Mouse (Mus musculus) stomach, postnatal 0 days (tissue): Measurements from ENCODE around the gene Nudt1. TPM values are rescaled to one million over a fixed set of nuclear protein-coding genes. Genes with fewer than 3 reads are reported as not detected.

Experiments used
- ATAC-seq: fragments of 200-750 bp; cut with Nextera tagmentation; 2 replicates; pipeline ENCODE4 v1.8.0; 2017; ENCODE audit not compliant: low FRiP score, low TSS enrichment
- DNase-seq: peaks from one replicate; pipeline ENCODE4 v3.0.0-alpha.2; 2016; ENCODE audit warnings: low spot score
- H3K27ac ChIP-seq: fragments of 300-500 bp; sonication (generic); replicated peaks from 2 replicates; pipeline ENCODE4 v1.5.1; 2014; ENCODE audit warnings: mild to moderate bottlenecking, control low read depth
- H3K27me3 ChIP-seq: fragments of 300-500 bp; sonication (generic); 2 replicates; pipeline ENCODE4 v1.6.1; 2014; ENCODE audit warnings: low read length; ENCODE audit not compliant: control insufficient read depth, insufficient read depth
- H3K36me3 ChIP-seq: fragments of 300-500 bp; sonication (generic); 2 replicates; pipeline ENCODE4 v1.6.1; 2014; ENCODE audit warnings: low read length, mixed read lengths; ENCODE audit not compliant: control insufficient read depth, insufficient read depth
- H3K4me1 ChIP-seq: fragments of 300-500 bp; sonication (generic); replicated peaks from 2 replicates; pipeline ENCODE4 v1.6.1; 2014; ENCODE audit warnings: antibody characterized with exemption; ENCODE audit not compliant: control insufficient read depth, insufficient read depth
- H3K4me2 ChIP-seq: fragments of 300-500 bp; sonication (generic); replicated peaks from 2 replicates; pipeline ENCODE4 v1.6.1; 2014; ENCODE audit warnings: low read depth, mild to moderate bottlenecking, control low read depth, moderate library complexity
- H3K4me3 ChIP-seq: fragments of 300-500 bp; sonication (generic); 2 replicates; pipeline ENCODE4 v1.5.1; 2014; ENCODE audit warnings: low read depth, low read length, control low read depth
- H3K9ac ChIP-seq: fragments of 300-500 bp; sonication (generic); 2 replicates; pipeline ENCODE4 v1.6.1; 2014; ENCODE audit warnings: mild to moderate bottlenecking, low read length, control low read depth, mixed read lengths
- H3K9me3 ChIP-seq: fragments of 300-500 bp; sonication (generic); 2 replicates; pipeline ENCODE4 v1.6.1; 2016; ENCODE audit warnings: low read length; ENCODE audit not compliant: control insufficient read depth
- CTCF ChIP-seq: IDR thresholded peaks from 2 replicates; pipeline ENCODE4 v1.5.1; 2016; ENCODE audit warnings: antibody characterized with exemption, low read depth, mild to moderate bottlenecking, moderate library complexity
- EP300 ChIP-seq: optimal IDR thresholded peaks from 2 replicates; pipeline ENCODE3; 2016; ENCODE audit warnings: antibody characterized with exemption
- WGBS: fragments of 180-500 bp; shearing (Covaris S2); extraction: QIAGEN DNeasy Blood & Tissue Kit; methylation state at CpG from one replicate; pipeline ENCODE4 v1.1.7; 2014; 5-methylcytosine and 5-hydroxymethylcytosine counted together
- polyA plus RNA-seq: library from polyadenylated mRNA; unstranded; fragments of >200 nt; fragmentation: Nextera tagmentation; extraction: Ambion mirVana; gene quantifications from 2 replicates; pipeline ENCODE4 v1.2.1, GENCODE M21; 2015

Gene Nudt1
- polyA plus RNA-seq, 1 experiment from 2014 or later: 25.3 TPM

DNA sequence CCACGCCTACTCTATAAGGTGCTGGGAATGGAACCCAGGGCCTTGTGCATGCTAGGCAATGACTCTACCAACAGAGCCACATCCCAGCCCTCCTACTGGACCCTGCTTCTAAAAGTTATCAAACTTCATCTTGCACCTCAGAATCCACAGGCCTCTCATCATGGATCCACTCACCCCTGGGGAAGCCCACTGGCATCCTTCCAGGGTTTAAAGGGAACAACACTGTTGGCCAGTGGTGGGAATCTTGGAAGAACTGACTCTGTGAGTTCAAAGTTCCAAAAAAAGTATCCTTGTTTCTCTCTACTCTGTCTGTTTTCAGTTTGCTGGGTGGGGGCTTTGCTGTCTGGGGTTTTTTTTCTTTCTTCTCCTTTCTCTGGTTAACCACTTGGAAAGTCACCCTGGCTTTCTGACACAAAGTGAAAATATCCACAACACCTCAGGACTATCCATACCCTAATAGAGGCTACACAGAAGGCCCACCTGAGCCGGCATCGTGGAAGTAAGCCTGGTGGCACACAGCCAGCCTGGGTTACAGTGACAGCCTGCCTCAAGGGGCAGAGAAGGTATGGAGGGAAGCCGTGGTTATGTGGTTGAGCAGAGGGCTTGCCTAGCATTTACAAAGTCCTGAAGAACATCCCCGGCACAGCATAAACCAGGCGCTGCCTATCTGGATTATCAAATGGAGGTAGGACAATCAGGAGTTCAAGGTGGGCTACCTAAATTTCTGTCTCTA, 56.8 kb downstream of the Nudt1 start:
- Histone ChIP-seq H3K27ac (no peak overlapping the region), H3K36me3 (no peaks in the 10 kb centered on the region), H3K4me2 (no peak overlapping the region), H3K4me1 (no peaks in the 10 kb centered on the region), H3K9me3 (no peaks in the 10 kb centered on the region), H3K4me3 (no peak overlapping the region), H3K27me3 (no peaks in the 10 kb centered on the region), H3K9ac (no peak overlapping the region)
- TF ChIP-seq CTCF (no peak), EP300 (no peak)
- no peak for ATAC-seq
- WGBS: 86% methylated on average over 6 of the region's 6 CpGs
- no peak for DNase-seq

GRCm38 (mm10) chr5:140379299-140379698, 57.8 kb downstream of the Nudt1 start:
- ATAC-seq: no peak
- H3K4me1 ChIP-seq: no peaks in the 10 kb centered on the region; the same call in 1 of the 2 replicates
- no peak overlapping the region for H3K4me3 ChIP-seq
- TF ChIP-seq CTCF (no peak), EP300 (no peak)
- H3K27ac ChIP-seq: no peak overlapping the region
- DNase-seq: no peak
- no peaks in the 10 kb centered on the region for H3K27me3 ChIP-seq
- no peaks in the 10 kb centered on the region for H3K9me3 ChIP-seq
- 74% methylated on average over 6 of the region's 6 CpGs for WGBS
- H3K4me2 ChIP-seq: no peak overlapping the region
- no peak overlapping the region for H3K9ac ChIP-seq
- no peaks in the 10 kb centered on the region for H3K36me3 ChIP-seq

GRCm38 (mm10) chr5:140381156-140381555, 59.7 kb downstream of the Nudt1 start:
- Histone ChIP-seq H3K27ac (no peak overlapping the region), H3K4me2 (no peak overlapping the region), H3K4me3 (no peak overlapping the region), H3K4me1 (no peaks in the 10 kb centered on the region; the same call in 1 of the 2 replicates), H3K27me3 (no peaks in the 10 kb centered on the region), H3K36me3 (no peaks in the 10 kb centered on the region), H3K9ac (no peak overlapping the region), H3K9me3 (no peaks in the 10 kb centered on the region)
- DNase-seq (no peak), ATAC-seq (no peak)
- 87% methylated on average over 7 of the region's 7 CpGs for WGBS
- TF ChIP-seq CTCF: no peak
- no peak for TF ChIP-seq EP300

DNA sequence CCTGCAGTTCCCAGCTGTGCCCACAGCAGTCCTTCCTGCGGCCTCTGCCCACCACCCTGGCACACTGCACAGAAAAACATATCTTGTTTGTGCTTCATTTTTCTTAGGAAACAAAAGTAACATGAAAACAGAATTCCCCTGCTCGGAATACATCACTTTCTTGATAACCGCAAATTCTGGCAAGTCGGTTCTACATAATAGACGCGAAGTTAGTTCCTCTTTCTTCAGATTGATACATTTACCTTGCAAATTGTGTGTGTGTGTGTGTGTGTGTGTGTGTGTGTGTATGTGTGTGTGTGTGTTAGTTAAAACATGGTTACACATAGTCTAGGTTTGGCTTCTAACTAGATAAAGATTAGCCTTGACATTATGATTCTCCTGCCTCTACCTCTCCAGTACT, 61.2 kb downstream of the Nudt1 start:
- Histone ChIP-seq H3K9ac (no peak overlapping the region), H3K27ac (no peak overlapping the region), H3K4me3 (no peak overlapping the region), H3K4me1 (no peaks in the 10 kb centered on the region; the same call in 1 of the 2 replicates), H3K36me3 (no peaks in the 10 kb centered on the region), H3K4me2 (no peak overlapping the region), H3K9me3 (no peaks in the 10 kb centered on the region), H3K27me3 (no peaks in the 10 kb centered on the region)
- no peak for ATAC-seq
- 82% methylated on average over 6 of the region's 6 CpGs for WGBS
- no peak for TF ChIP-seq EP300
- no peak for TF ChIP-seq CTCF
- DNase-seq: no peak

DNA sequence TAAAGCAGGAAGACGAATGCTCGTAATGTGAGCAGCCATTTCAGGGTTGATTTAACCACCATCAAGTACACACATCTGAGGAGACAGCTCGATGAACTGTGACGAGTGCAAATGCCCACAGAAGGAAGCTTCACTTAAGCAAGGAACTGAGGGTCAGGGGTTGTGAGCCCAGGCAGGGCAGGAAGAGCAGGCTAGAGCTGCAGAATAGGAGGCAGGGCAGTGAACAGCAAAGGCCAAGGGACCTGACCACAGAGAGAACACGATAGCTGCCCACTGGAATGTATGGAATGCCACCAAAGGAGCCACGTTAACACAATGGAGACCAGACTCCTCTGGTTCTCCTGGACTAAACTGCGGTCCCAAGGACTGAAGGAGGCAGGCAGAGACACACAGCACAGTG, 62.1 kb downstream of the Nudt1 start:
- no peaks in the 10 kb centered on the region for H3K9me3 ChIP-seq
- no peak overlapping the region for H3K9ac ChIP-seq
- 23% methylated on average over 7 of the region's 7 CpGs for WGBS
- H3K27me3 ChIP-seq: no peaks in the 10 kb centered on the region
- ATAC-seq (no peak), DNase-seq (no peak)
- H3K36me3 ChIP-seq: no peaks in the 10 kb centered on the region
- TF ChIP-seq CTCF (no peak), EP300 (no peak)
- H3K27ac ChIP-seq: no peak overlapping the region
- no peak overlapping the region for H3K4me3 ChIP-seq
- H3K4me2 ChIP-seq: no peak overlapping the region
- H3K4me1 ChIP-seq: no peaks in the 10 kb centered on the region; the same call in 1 of the 2 replicates

DNA sequence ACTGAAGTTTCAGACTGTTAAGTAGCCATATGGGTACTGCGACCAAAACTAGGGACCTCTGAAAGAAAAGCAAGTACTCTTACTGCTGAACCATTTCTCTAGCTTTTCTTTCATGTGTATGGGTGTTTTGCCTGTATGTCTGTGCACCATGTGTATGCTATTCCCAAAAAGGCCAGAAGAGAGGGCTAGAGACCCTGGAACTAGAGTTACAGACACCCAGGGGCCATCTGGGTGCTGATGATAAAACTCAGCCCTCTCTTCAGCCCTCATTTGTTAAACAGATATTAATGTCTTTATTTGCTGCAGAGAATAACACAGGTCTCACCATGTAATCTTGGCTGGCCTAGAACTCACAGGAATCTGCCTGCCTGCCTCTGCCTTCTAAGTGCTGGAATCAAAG, 63.0 kb downstream of the Nudt1 start:
- DNase-seq: no peak

More for the DNA sequence above, 63.0 kb downstream of the Nudt1 start:
- no peak overlapping the region for H3K9ac ChIP-seq
- H3K36me3 ChIP-seq: no peaks in the 10 kb centered on the region
- H3K4me2 ChIP-seq: no peak overlapping the region
- TF ChIP-seq EP300 (no peak), CTCF (no peak; the same call in 1 of the 2 replicates)
- no peaks in the 10 kb centered on the region for H3K27me3 ChIP-seq
- no peak for ATAC-seq
- H3K9me3 ChIP-seq: no peaks in the 10 kb centered on the region
- no peaks in the 10 kb centered on the region; the same call in 1 of the 2 replicates for H3K4me1 ChIP-seq
- H3K27ac ChIP-seq: no peak overlapping the region
- H3K4me3 ChIP-seq: no peak overlapping the region
- WGBS: 75% methylated on average over 1 of the region's 1 CpGs
